ENCODE assay signal across 8 mouse cellular contexts in genomic region chr11:74770037-74770436, GRCm38 (mm10). TPM values are rescaled to one million over a fixed set of nuclear protein-coding genes. Genes with fewer than 3 reads are reported as not detected.
DNase-seq lines count a peak whose midpoint lies in the region; ATAC-seq and TF ChIP-seq lines count a peak whose summit lies in the region.

No protein-coding gene starts in this region.

- DNase-seq in heart, adult 11 months, result peak; percentile 29
- DNase-seq in heart, postnatal 10 days, result no peak
- no peak for DNase-seq in liver, embryonic 14.5 days (ENCODE audit: low read depth in 3 of 3, low spot score in 3 of 3)
- DNase-seq in retina, embryonic 14.5 days (ENCODE audit: low spot score), result no peak
- DNase-seq in left cerebral cortex, adult 9 months (ENCODE audit: low spot score in 2 of 2), result no peak
- no peak for DNase-seq in cerebellum, adult 9-10 months

- H3K27ac ChIP-seq in forebrain, embryonic 16.5 days (ENCODE audit: low read length), result peak overlapping the region; percentile 84
- peak overlapping the region; percentile 42; the same call in 1 of the 2 replicates for H3K27ac ChIP-seq in liver, embryonic 14.5 days

- H3K27me3 ChIP-seq in E14TG2a.4 (ENCODE audit: insufficient read depth, low read length), result no peaks in the 10 kb centered on the region
- no peaks in the 10 kb centered on the region for H3K27me3 ChIP-seq in forebrain, embryonic 16.5 days (replicated peaks; ENCODE audit: control insufficient read depth, insufficient read depth, low read length)
- no peaks in the 10 kb centered on the region for H3K27me3 ChIP-seq in liver, embryonic 14.5 days (ENCODE audit: control insufficient read depth, insufficient read depth, low read length)

- H3K4me1 ChIP-seq in E14TG2a.4 (replicated peaks; ENCODE audit: low read depth, low read length), result peaks cover 60% of the 10 kb centered on the region
- peaks cover 15% of the 10 kb centered on the region for H3K4me1 ChIP-seq in forebrain, embryonic 16.5 days (replicated peaks; ENCODE audit: control insufficient read depth, insufficient read depth, low read length)
- H3K4me1 ChIP-seq in liver, embryonic 14.5 days (replicated peaks; ENCODE audit: control insufficient read depth in 2 of 2, insufficient read depth in 2 of 2, low read length in 1 of 2), result peaks cover 12 to 14% of the 10 kb centered on the region in 2 experiments

- peak overlapping the region; percentile 58 for H3K4me2 ChIP-seq in forebrain, embryonic 16.5 days (ENCODE audit: low read length)
- H3K4me2 ChIP-seq in liver, embryonic 14.5 days (ENCODE audit: low read depth), result peak overlapping the region; percentile 84

- H3K4me3 ChIP-seq in E14TG2a.4 (replicated peaks; ENCODE audit: low read length), result peak overlapping the region; percentile 89
- peak overlapping the region; percentile 80 for H3K4me3 ChIP-seq in forebrain, embryonic 16.5 days (replicated peaks; ENCODE audit: low read length)
- H3K4me3 ChIP-seq in liver, embryonic 14.5 days (ENCODE audit: insufficient read depth in 1 of 2, low read depth in 2 of 2, low read length in 2 of 2), result peak overlapping the region in 1 of 2 experiments; percentile 94; a peak in 2 of 4 replicates

- no peak for ATAC-seq in forebrain, embryonic 16.5 days
- ATAC-seq in liver, embryonic 14.5 days (ENCODE audit: insufficient read depth), result no peak

- H3K9ac ChIP-seq in forebrain, embryonic 16.5 days (replicated peaks; ENCODE audit: low read depth, low read length), result peak overlapping the region; percentile 81
- H3K9ac ChIP-seq in liver, embryonic 14.5 days (replicated peaks), result peak overlapping the region; percentile 58

- TF ChIP-seq EP300 in liver, embryonic 14.5 days (IDR thresholded peaks at IDR 0.05; ENCODE audit: low read depth), result no peak

- peaks cover 29% of the 10 kb centered on the region for H3K36me3 ChIP-seq in E14TG2a.4 (ENCODE audit: insufficient read depth, low read length)
- peaks cover 13% of the 10 kb centered on the region; the same call in 1 of the 2 replicates for H3K36me3 ChIP-seq in forebrain, embryonic 16.5 days (ENCODE audit: control insufficient read depth, insufficient read depth)
- H3K36me3 ChIP-seq in liver, embryonic 14.5 days (replicated peaks; ENCODE audit: control insufficient read depth, insufficient read depth, low read depth), result peaks cover 5% of the 10 kb centered on the region

- intact Hi-C loops in heart, postnatal 10 days (cut with DNase I), result loop anchor here (2.0 kb wide), 1 partner anchor 45 kb away; the partner anchor contains the start of gene Pafah1b1

- 77% methylated on average over 9 of the region's 9 CpGs for WGBS in forebrain, embryonic 16.5 days
- WGBS in liver, embryonic 14.5 days (ENCODE audit: insufficient replicate concordance), result 71% methylated on average over 9 of the region's 9 CpGs

- TF ChIP-seq CTCF in E14TG2a.4 (conservative IDR thresholded peaks at IDR 0.05; ENCODE audit: low read length), result no peak
- TF ChIP-seq CTCF in liver, embryonic 14.5 days (IDR thresholded peaks at IDR 0.05; ENCODE audit: low read depth), result no peak

- no peaks in the 10 kb centered on the region for H3K9me3 ChIP-seq in E14TG2a.4 (ENCODE audit: low read length)
- no peaks in the 10 kb centered on the region for H3K9me3 ChIP-seq in forebrain, embryonic 16.5 days (ENCODE audit: control insufficient read depth, low read length)
- H3K9me3 ChIP-seq in liver, embryonic 14.5 days (ENCODE audit: control insufficient read depth, low read length), result no peaks in the 10 kb centered on the region

RNA-seq across cellular contexts. Expression of gene Mettl16, which starts 0.6 kb away (rescaled TPM):
- 10 to 100 TPM in 1 of 2 experiments, 1 to 10 TPM in 1; 9.9 to 14.7 TPM for total RNA-seq in heart, postnatal 10 days (2021)
- polyA plus RNA-seq in forebrain, embryonic 16.5 days (2015; fragmentation: Nextera tagmentation; extraction: Ambion mirVana), result 57.5 and 58.7 TPM in 2 replicates
- polyA plus RNA-seq in liver, embryonic 14.5 days (2012; rRNA removed), result 3.1 and 9.3 TPM in 2 replicates
- polyA plus RNA-seq in liver, embryonic 14.5 days (2014; fragmentation: Nextera tagmentation; extraction: Ambion mirVana), result 14.6 and 16.5 TPM in 2 replicates

RNA-seq across cellular contexts. Expression of gene Pafah1b1, which starts 45.6 kb away (rescaled TPM):
- 100 to 1,000 TPM; 236 to 281 TPM for total RNA-seq in heart, postnatal 10 days (2021)
- 48.9 and 51.2 TPM in 2 replicates for polyA plus RNA-seq in forebrain, embryonic 16.5 days (2015; fragmentation: Nextera tagmentation; extraction: Ambion mirVana)
- polyA plus RNA-seq in liver, embryonic 14.5 days (2012; rRNA removed), result 11.1 and 18.2 TPM in 2 replicates
- polyA plus RNA-seq in liver, embryonic 14.5 days (2014; fragmentation: Nextera tagmentation; extraction: Ambion mirVana), result 42.1 and 43.8 TPM in 2 replicates
